Mouse (Mus musculus) gastrocnemius, postnatal 36 days (tissue): Measurements from ENCODE around the gene Stpg3. TPM values are rescaled to one million over a fixed set of nuclear protein-coding genes. Genes with fewer than 3 reads are reported as not detected.

Experiments
- DNase-seq, 2 experiments: peaks; one replicate each; pipeline ENCODE4 v3.0.0; 2022
- intact Hi-C: fragments of 180-260 bp; cut with DNase I; formaldehyde crosslinking; loops from one replicate; pipeline ENCODE4 v1.15.1; 2025
- total RNA-seq, 2 experiments: library from RNA; stranded (reverse); gene quantifications; 2 replicates each; pipeline ENCODE4 v1.2.3; 2021

The Stpg3 gene
- total RNA-seq, 2 experiments from 2014 or later = not detected

- DNase-seq = no peak
- intact Hi-C loops = no loop called here
Measured at GRCm38 (mm10) chr2:25182664-25183063, 31.8 kb downstream of the Stpg3 start.

DNA sequence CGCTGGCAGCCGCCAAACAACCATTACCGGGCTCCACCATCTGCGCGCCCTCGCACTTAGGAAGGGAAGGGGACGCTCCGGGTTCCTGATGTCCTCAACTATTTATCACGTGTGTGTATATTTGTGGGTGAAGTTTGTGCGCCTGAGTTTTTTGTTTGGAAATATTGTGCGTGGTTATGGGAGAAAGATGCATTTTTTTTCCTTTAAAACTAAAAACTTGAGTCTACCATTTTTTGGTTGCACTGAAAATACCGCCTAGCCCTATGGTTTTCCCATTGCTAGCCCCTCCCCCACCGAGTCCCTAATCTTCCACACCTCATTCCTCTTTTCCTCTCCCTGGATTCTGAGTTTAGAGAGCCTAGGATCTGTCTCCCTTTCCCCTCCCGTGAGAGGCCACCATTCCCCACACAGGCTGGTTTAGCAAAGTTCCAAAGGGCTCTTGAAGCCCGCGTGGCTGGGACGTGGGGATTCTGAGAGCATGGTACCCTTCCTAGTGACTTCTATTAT lies 32.5 kb downstream of the Stpg3 start:
- intact Hi-C loops = no loop called here
- DNase-seq = no peak

DNA sequence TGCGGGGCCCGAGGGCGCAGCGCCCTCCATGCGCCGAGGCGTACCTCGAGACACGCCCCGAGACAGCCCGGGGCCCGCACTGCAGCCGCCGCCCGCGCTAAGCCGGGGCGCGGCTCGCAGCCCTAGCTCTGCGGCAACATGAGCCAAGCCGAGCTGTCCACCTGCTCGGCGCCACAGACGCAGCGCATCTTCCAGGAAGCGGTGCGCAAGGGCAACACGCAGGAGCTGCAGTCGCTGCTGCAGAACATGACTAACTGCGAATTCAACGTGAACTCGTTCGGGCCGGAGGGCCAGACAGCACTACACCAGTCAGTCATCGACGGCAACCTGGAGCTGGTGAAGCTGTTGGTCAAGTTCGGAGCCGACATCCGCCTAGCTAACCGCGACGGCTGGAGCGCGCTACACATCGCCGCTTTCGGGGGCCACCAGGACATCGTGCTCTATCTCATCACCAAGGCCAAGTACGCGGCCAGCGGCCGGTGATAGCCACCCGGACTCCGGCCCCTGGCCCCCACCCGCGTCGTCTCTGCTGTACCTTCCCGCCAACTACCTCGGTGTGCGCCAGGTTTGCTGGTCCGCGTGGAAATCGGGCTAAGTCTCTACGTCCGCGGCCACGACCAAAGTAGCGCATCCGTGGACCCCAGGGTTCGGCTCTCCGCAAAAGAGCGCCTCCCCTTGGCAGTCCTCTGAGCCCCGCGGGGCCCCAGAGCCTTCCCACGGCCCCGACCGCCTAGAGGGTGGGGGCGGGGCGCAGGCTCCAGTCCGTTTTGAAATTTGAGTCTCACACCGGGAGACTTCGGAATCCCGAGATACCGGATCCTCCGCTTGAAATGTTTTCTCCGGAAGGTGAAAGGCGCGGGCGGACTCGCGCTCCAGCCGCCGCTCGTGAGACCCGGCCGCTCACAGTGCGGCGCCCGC lies 33.2 kb downstream of the Stpg3 start:
- intact Hi-C loops = no loop called here

GRCm38 (mm10) chr2:25180478-25180903 lies 33.9 kb downstream of the Stpg3 start, which contains the start of gene Nrarp:
Gene Nrarp, plus strand, starts transcription at chr2:25180758.
- intact Hi-C loops = no loop called here
- peak; percentile 82 to 89 for DNase-seq

More for the DNA sequence above, 33.2 kb downstream of the Stpg3 start:
- no peak for DNase-seq

GRCm38 (mm10) chr2:25179566-25180217 lies 34.7 kb downstream of the Stpg3 start:
- intact Hi-C loops = no loop called here
- no peak for DNase-seq

- no peak for DNase-seq
- intact Hi-C loops = no loop called here
Measured at GRCm38 (mm10) chr2:25178285-25178972, 36.0 kb downstream of the Stpg3 start.

DNA sequence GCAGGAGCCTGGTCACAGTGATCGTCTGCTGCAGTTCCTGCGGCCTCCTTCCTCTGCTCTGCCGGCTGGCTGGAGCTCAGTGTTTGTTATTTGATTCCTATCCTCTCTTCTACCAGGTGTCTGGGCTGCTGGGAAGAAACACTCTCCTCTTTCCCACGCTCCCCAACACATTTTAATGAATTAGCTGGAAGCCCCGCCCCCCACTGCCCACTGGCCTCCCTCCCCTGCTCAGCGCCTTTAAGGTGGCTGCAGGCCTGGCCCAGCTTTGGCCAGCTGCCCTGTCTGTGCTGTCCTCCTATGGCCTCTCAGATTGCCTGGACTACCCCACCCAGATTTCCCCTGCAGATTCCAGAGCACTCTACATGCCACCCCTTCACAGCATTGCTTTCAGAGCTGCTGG lies 36.8 kb downstream of the Stpg3 start:
- DNase-seq = no peak
- intact Hi-C loops = no loop called here

DNA sequence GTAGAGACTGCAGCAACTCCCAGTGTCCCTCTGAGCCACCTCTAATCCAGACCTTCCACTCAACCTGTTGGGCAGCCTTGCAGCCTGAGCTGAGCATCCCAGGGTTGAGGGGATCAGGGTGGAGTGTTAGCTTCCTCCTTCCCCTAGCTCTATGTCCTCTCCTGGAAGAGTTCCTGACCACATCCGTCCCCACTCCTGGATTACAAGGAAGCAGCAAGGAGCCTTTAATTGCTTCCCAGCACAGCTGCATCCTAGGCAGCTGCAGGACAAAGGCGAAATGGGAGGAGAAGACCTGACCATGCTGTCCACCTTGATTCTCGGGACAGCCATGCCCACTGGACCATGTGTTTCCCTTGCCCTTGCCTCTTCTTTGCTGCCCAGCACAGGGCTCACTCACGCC lies 37.4 kb downstream of the Stpg3 start:
- DNase-seq = no peak
- intact Hi-C loops = no loop called here

GRCm38 (mm10) chr2:25176573-25176972 lies 37.9 kb downstream of the Stpg3 start:
- no peak for DNase-seq
- intact Hi-C loops = no loop called here

GRCm38 (mm10) chr2:25175690-25176078 lies 38.8 kb downstream of the Stpg3 start:
- no peak for DNase-seq
- intact Hi-C loops = no loop called here

DNA sequence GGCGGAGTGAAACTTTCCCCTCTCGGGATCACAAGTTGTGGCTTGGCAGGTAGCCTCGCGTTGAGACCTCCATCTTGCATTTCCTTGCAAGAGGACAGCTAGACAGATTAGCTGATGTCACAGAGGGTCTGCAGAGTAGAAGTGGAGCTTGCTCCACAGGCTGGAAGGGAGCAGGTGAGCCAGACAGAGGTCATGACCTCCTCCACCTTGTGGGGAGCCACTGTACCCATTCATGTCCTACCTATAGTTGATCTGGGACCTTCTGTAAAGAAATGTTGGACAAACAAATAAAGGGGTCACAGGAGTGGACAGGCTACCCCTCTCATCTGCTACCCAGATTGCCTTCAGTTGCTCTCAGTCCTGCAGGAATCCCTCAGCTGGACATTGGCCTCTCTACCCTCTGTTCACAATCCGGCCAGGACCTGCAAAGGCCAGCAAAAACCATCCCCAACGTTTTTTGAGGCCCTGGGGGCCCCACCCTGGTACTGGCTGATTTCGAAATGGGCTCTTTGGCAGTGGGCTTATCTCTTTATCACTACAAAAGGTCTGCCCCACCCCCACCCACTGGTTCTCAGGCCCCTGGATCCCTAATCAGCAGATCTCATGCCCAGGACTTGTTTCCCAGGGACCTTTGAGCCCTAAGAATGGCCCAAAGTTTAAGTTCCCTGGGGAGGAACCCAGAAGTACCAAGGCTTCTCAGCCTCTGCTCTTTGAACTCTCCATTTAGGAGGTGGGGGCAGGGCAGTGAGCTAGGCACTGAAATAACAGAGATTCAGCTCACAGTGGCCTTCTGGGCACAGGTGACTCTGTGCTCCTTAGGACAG lies 39.4 kb downstream of the Stpg3 start:
- intact Hi-C loops = no loop called here

DNA sequence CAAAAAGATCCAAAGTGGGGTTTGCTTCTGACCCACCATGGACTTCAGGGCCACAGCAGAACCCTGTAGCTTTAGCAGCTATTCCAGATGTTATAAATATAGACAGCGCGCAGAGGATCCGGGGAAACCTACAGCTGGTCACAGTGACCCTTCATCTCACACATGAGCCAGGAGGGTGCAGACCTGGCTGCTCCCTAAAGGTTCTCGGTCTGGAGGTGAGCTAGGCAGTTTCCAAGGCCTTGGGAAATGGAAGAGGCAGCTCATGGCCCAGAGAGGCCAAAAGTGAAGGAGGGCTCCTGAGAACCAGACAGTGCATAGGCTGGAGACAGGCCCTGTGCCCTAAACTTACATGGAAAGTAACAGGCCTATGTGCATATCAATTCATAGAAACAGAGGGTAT lies 40.6 kb downstream of the Stpg3 start:
- no peak for DNase-seq
- intact Hi-C loops = no loop called here

More for the DNA sequence above, 39.4 kb downstream of the Stpg3 start:
- no peak for DNase-seq

GRCm38 (mm10) chr2:25172629-25173028 lies 41.8 kb downstream of the Stpg3 start:
- DNase-seq = no peak
- intact Hi-C loops = no loop called here

- no peak for DNase-seq
- intact Hi-C loops = no loop called here
Measured at GRCm38 (mm10) chr2:25171769-25172153, 42.7 kb downstream of the Stpg3 start.

- no peak for DNase-seq
- intact Hi-C loops = no loop called here
Measured at GRCm38 (mm10) chr2:25171101-25171768, 43.2 kb downstream of the Stpg3 start.

DNA sequence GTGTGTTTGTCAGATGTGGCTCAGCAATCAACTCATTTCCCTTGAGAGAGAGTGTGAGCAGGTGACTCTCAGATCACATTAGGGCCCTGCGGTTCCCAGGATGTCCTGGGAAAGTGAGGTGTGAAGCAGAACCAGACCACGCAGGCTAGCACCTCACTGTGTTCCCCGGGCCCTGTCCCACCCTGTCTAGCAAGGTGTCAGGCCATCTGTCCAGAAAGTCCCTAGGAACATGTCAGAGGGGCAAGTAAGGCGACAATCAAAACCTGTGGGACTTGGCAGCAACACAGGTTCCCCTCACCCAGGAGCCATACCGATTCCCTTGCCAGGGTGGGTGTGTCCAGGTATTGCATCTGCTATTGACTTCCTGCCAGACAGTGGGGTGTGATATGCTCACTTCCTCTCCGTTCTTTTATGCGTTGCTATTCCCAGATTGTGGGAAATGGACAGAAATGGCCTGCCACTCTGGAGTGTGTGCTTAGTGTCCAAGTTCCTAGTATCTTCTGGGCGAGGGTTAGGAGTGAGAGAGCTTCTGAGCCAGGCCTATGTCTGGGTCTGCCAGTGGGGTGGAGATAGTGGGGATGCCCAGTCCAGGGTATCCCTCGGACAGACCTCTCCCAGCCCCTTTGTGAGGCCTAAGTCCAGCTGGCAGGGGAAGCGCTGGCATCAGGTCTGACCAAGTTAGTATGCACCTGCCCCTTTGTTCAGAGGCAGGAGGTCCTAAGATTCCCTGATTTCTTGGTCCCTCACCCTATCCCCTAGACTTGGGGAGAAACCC lies 43.9 kb downstream of the Stpg3 start:
- intact Hi-C loops = no loop called here

DNA sequence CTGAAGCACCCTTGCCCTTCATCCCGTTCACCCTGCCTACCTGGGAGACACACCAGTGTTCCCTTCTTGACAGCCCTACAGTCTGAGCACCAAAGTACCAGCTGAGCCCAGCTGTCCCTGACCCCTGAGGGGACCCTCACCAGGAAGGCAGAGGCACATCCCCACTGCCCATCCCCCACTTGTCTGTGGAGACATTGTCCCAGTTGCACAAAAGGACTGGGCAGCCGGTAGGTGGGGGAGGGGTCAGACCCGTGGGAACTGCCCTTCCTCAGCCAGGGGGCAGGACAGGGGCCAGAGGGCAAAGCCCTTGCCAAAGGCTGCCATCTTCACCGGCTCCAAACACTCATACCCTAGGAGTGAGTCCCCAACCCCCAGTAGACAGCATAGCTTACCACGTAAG lies 44.7 kb downstream of the Stpg3 start:
- no peak for DNase-seq
- intact Hi-C loops = no loop called here

More for the DNA sequence above, 43.9 kb downstream of the Stpg3 start:
- no peak for DNase-seq

GRCm38 (mm10) chr2:25168665-25168978 lies 45.8 kb downstream of the Stpg3 start:
- no peak for DNase-seq
- intact Hi-C loops = no loop called here
